Mouse (Mus musculus): ENCODE measurements around the gene Kat5.

DNA sequence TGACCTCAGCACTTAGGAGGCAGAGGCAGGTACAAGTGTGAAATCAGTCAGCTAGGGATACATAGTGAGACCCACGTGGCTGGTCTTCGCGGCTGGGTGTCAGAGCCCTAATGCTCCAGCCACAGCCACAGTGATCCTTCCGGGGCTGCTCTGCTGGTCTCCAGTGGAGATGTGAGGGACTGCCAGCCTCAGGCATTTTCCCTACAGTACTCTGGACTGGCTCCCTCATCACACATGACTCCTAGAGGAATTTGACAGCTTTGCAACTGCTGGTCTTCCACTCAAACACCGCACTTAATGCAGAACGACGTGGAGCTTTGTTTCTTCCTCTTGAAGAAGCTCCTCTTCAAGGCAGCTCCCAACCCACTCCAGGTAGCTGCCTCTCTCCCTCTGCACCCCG is 3.8 kb downstream of the Kat5 start:
- TF ChIP-seq CTCF (IDR thresholded peaks at IDR 0.05) (peak; percentile 17), EP300 (IDR thresholded peaks at IDR 0.05) (no peak)

Measured in lung, postnatal 0 days (tissue).